Mouse (Mus musculus) olfactory bulb, adult 2 months (tissue): ENCODE results near the gene Foxn2.

Experiments used
- CTCF ChIP-seq: fragments of 200-500 bp; IDR thresholded peaks from 2 replicates; pipeline ENCODE4 v1.5.1; 2012; ENCODE audit warnings: low read depth, mild to moderate bottlenecking, low read length, moderate library complexity; ENCODE audit not compliant: insufficient read depth
- POLR2A ChIP-seq: fragments of 200-500 bp; IDR thresholded peaks from 2 replicates; pipeline ENCODE4 v1.6.1; 2012; ENCODE audit warnings: mild to moderate bottlenecking, low read depth, low read length, moderate library complexity; ENCODE audit not compliant: insufficient read depth

- TF ChIP-seq CTCF (no peak), POLR2A (no peak)
Observed at GRCm38 (mm10) chr17:88484539-88484938, 44.0 kb downstream of the Foxn2 start.
